Mouse (Mus musculus) midbrain, embryonic 12.5 days (tissue): Measurements from ENCODE around the gene Map3k4. TPM values are rescaled to one million over a fixed set of nuclear protein-coding genes. Genes with fewer than 3 reads are reported as not detected.
A peak's percentile ranks its signal among the peaks of the same experiment; 100 is the strongest.

Experiments
- ATAC-seq: fragments of 200-750 bp; cut with Nextera tagmentation; 2 replicates; pipeline ENCODE4 v1.8.0; 2017; ENCODE audit warnings: low read depth, moderate TSS enrichment, moderate library complexity; ENCODE audit not compliant: low FRiP score
- H3K27ac ChIP-seq: fragments of 300-500 bp; sonication (generic); replicated peaks from 2 replicates; pipeline ENCODE4 v1.5.1; 2016; ENCODE audit warnings: mild to moderate bottlenecking
- H3K27me3 ChIP-seq: fragments of 300-500 bp; sonication (generic); 2 replicates; pipeline ENCODE4 v1.6.1; 2016; ENCODE audit warnings: mild to moderate bottlenecking
- H3K36me3 ChIP-seq: fragments of 300-500 bp; sonication (generic); 2 replicates; pipeline ENCODE4 v1.6.1; 2016
- H3K4me1 ChIP-seq: fragments of 300-500 bp; sonication (generic); 2 replicates; pipeline ENCODE4 v1.6.1; 2016
- H3K4me2 ChIP-seq: fragments of 300-500 bp; sonication (generic); replicated peaks from 2 replicates; pipeline ENCODE4 v1.6.1; 2016; ENCODE audit warnings: mild to moderate bottlenecking, moderate library complexity
- H3K4me3 ChIP-seq: fragments of 300-500 bp; sonication (generic); 2 replicates; pipeline ENCODE4 v1.5.1; 2016; ENCODE audit warnings: mild to moderate bottlenecking
- H3K9ac ChIP-seq: fragments of 300-500 bp; sonication (generic); replicated peaks from 2 replicates; pipeline ENCODE4 v1.6.1; 2016; ENCODE audit warnings: mild to moderate bottlenecking, moderate library complexity
- H3K9me3 ChIP-seq: fragments of 300-500 bp; sonication (generic); 2 replicates; pipeline ENCODE4 v1.6.1; 2016; ENCODE audit warnings: mild to moderate bottlenecking
- WGBS: fragments of 180-500 bp; shearing (Covaris S2); methylation state at CpG from one replicate; pipeline ENCODE4 v1.1.7; 2016; 5-methylcytosine and 5-hydroxymethylcytosine counted together
- polyA plus RNA-seq: library from polyadenylated mRNA; unstranded; fragments of >200 nt; fragmentation: Nextera tagmentation; extraction: Ambion mirVana; gene quantifications from 2 replicates; pipeline ENCODE4 v1.2.1, GENCODE M21; 2016

Map3k4 gene
- polyA plus RNA-seq, 1 experiment from 2014 or later: 53.3 TPM

DNA sequence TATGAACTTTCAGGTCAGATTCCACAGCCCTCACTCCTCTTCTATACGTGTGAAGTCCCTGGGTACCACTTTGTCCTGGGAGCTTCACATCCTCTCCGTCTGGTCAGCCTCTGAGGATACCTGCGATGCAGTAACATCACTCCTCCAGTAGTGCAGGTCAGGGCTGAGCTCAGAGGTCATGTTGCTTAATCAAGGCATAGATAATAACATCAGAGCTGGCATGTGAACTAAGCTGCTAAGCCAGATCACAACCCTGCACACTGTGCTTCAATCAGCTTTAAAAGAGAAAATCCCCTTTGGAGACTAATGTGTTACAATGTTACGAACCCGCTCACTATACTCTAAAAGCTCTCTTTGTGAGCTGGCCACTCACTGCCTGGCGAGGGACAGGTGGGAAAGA, 16.5 kb upstream of the Map3k4 start:
- 39% methylated on average over 6 of the region's 6 CpGs for WGBS
- peaks cover 2% of the 10 kb centered on the region; the same call in 1 of the 2 replicates for H3K9me3 ChIP-seq
- no peak for ATAC-seq
- no peak overlapping the region for H3K27ac ChIP-seq
- no peak overlapping the region for H3K9ac ChIP-seq
- no peaks in the 10 kb centered on the region for H3K27me3 ChIP-seq
- H3K4me3 ChIP-seq: no peak overlapping the region
- no peaks in the 10 kb centered on the region for H3K36me3 ChIP-seq
- no peaks in the 10 kb centered on the region for H3K4me1 ChIP-seq
- H3K4me2 ChIP-seq: no peak overlapping the region

DNA sequence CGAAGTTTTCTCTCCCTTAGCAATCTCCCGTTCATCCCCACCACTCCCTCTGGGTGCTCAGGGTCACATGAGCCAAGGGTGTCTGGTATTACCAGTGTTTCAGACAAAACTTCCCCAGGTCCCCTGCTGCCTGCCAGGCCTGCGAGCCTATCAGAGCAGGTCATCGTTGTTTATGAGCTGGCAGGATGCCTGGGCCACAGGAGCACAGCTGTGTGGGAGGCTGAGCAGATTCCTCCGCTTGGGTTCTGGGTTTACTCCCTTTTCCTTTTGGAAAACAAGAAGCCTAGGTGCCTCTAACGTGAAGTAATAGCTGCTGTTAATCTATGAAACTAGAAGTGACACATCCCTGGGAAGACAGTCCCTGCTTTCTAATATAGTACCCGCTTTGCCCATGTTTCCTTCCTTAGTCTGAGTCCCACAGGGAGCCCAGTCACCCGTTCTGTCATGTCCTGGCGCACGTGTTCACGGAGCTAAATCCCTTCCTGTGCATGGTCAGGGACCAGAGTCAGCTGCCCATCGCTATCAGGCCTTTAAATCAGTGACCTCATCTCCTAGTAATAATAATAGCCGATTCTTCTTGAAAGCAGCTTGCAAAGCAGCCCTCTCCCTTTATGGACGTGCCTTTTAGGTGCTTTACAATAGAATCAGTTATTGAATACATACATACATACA, 9.4 kb upstream of the Map3k4 start:
- H3K4me3 ChIP-seq: no peak overlapping the region
- no peak overlapping the region for H3K27ac ChIP-seq
- no peak overlapping the region for H3K9ac ChIP-seq
- no peak overlapping the region for H3K4me2 ChIP-seq
- 51% methylated on average over 14 of the region's 14 CpGs for WGBS
- H3K4me1 ChIP-seq: 0 out of 2 replicates have a peak, but pooled peaks cover 7% of the 10 kb centered on the region
- 0 out of 2 replicates have a peak, but pooled peaks have one; percentile 12 for ATAC-seq
- no peaks in the 10 kb centered on the region for H3K36me3 ChIP-seq
- H3K27me3 ChIP-seq: no peaks in the 10 kb centered on the region
- H3K9me3 ChIP-seq: no peaks in the 10 kb centered on the region

DNA sequence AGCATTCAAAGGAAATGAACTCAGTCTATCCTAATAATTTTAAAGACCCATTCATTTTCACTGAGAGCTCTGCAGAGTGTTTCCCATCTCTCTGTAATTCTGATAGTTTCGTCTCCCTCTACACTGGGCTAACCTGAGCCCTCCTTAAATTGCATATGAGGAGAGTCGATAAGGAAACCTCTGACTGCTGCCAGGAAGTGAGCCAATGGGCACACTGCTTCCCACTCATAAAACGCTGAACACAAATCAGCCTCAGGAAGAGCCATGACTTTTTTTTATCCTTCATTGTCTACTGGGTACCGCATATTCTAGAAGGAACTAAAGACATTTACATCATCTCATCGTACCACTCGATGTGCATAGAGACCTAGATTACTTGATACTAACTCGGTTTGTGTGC, 1.2 kb upstream of the Map3k4 start:
- H3K36me3 ChIP-seq: no peaks in the 10 kb centered on the region
- H3K9me3 ChIP-seq: no peaks in the 10 kb centered on the region
- H3K4me2 ChIP-seq: no peak overlapping the region

DNA sequence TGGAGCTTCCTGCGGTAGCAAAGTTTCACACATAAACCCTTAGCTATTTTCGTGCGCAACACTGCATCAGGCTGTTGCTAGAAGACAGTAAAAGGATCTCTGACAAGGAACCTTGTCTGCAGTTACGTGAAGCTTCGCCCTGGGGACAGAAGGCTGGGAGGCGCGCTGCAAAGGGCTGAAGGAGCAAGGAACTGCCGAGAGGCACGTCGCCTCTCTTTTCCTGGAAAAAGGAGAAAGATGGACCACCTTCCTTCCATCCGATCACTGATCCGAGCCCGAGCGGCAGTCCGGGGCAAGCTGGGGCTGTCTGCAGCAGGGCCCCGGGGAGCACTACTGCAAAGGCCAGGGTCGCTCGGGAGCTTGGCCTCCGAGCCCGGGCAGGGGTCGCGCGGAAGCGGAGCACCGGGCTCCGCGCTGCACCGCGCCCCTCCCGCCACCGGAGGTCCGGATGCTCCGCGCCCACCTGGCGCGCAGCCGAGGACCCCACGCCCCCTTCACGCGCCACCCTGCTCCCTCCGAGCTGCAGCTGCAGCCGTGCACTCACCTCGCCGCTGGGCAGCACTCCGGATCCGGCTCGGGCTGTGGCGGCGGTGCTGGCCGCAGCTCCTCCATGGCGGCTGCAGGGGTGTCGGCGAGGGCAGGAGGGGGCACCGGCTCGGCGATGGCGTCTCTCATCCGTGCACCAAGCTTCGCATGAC, 493 bp downstream of the Map3k4 start:
- Histone ChIP-seq H3K4me1 (peaks cover 24% of the 10 kb centered on the region), H3K27me3 (no peaks in the 10 kb centered on the region), H3K36me3 (no peaks in the 10 kb centered on the region), H3K9me3 (no peaks in the 10 kb centered on the region), H3K9ac (peak overlapping the region; percentile 97), H3K4me3 (peak overlapping the region; percentile 98), H3K27ac (peak overlapping the region; percentile 98), H3K4me2 (peak overlapping the region; percentile 72)
- ATAC-seq: peak; percentile 84; the same call in 1 of the 2 replicates
- under 1% methylated on average over 58 of the region's 59 CpGs for WGBS

More for the DNA sequence above, 1.2 kb upstream of the Map3k4 start:
- Histone ChIP-seq H3K27me3 (no peaks in the 10 kb centered on the region), H3K9ac (no peak overlapping the region), H3K4me1 (peaks cover 24% of the 10 kb centered on the region), H3K4me3 (no peak overlapping the region), H3K27ac (no peak overlapping the region)
- ATAC-seq: no peak
- 91% methylated on average over 7 of the region's 7 CpGs for WGBS

DNA sequence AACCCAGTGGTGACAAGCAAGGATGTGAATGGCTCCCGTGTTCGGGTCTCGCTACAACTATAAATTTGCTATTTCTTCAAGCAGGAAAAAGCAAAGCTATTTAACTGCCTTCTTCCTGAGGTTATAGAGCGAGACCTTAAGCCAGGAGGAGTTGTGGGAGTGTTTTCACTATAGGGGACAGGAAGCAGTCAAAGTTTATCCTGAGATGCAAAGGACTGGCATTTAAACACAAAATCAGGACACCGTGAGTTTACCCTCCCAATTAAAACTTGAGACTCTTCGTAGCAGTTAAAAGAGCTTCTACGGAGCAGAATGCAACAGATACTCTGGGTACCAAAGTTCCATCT, 1.0 kb downstream of the Map3k4 start:
- H3K27ac ChIP-seq: peak overlapping the region; percentile 98; the same call in 1 of the 2 replicates
- no peak for ATAC-seq
- 6% methylated on average over 7 of the region's 7 CpGs for WGBS

DNA sequence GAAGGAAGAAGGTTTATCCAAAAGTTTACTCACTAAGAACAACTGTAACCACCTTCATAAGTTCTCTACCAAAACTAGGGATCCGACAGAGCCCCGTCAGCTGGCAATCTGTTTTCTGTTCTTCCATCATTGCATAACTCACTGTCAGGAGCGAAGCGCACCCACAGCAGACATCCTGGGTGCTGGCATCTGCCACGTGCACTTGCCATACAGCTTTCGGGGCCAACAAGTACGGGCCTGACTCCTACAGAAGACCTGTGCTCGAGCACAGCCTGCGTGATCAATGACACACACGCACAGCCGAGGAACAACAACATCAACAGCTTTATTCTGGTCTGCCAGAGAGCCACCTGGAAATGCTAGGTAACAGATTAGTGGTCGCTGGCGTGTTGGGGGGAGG, 2.3 kb downstream of the Map3k4 start:
- WGBS: 91% methylated on average over 13 of the region's 13 CpGs
- H3K27ac ChIP-seq: no peak overlapping the region
- H3K4me1 ChIP-seq: peaks cover 24% of the 10 kb centered on the region
- no peak overlapping the region for H3K4me3 ChIP-seq
- H3K27me3 ChIP-seq: no peaks in the 10 kb centered on the region
- H3K9me3 ChIP-seq: no peaks in the 10 kb centered on the region
- H3K36me3 ChIP-seq: no peaks in the 10 kb centered on the region
- H3K9ac ChIP-seq: no peak overlapping the region
- no peak for ATAC-seq
- peak overlapping the region; percentile 10; the same call in 1 of the 2 replicates for H3K4me2 ChIP-seq

More for the DNA sequence above, 1.0 kb downstream of the Map3k4 start:
- Histone ChIP-seq H3K36me3 (no peaks in the 10 kb centered on the region), H3K27me3 (no peaks in the 10 kb centered on the region), H3K4me1 (peaks cover 24% of the 10 kb centered on the region), H3K9me3 (no peaks in the 10 kb centered on the region), H3K4me2 (peak overlapping the region; percentile 72), H3K4me3 (peak overlapping the region; percentile 98), H3K9ac (peak overlapping the region; percentile 97)

DNA sequence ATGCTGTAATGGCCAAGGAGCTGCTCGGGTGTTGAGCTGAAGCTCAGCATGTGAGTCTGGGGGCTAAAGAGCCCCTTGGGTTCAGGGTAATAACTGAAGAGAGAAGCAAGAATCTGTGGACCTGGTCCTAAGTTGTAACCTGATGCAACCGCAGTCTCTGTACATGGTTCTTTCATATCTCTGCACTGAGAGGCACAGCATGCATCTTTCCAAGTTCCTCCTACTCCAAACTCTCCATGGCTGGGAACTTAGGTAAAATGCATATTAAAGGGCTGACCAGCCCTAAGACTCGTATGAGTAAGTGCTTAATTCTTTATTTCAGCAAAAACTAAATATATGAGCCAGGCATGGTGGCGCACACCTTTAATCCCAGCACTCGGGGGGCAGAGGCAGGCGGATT, 6.3 kb downstream of the Map3k4 start:
- H3K9ac ChIP-seq: no peak overlapping the region
- H3K36me3 ChIP-seq: no peaks in the 10 kb centered on the region
- no peak overlapping the region for H3K27ac ChIP-seq
- no peak overlapping the region for H3K4me2 ChIP-seq
- H3K9me3 ChIP-seq: no peaks in the 10 kb centered on the region
- no peaks in the 10 kb centered on the region for H3K27me3 ChIP-seq
- H3K4me3 ChIP-seq: no peak overlapping the region
- peaks cover 19% of the 10 kb centered on the region for H3K4me1 ChIP-seq
- 96% methylated on average over 6 of the region's 6 CpGs for WGBS
- no peak for ATAC-seq

DNA sequence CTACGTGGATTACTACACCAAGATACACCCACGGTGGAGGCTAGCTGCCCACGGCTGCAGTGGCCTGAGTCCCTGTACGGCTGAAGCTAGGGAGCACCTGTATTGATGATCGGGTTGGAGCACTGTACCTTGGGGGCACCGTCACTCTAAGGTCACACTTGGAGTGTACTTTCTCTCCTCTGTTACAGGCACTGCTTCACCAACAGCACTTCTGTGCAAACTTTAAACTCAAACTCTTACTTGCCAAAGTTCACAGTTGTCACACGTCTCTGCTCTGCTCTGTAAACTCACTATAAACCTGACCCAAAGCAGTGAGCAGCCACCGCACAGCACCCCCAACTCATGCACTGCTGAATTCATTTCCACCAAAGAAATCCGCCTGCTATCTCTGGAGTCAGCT, 9.1 kb downstream of the Map3k4 start:
- Histone ChIP-seq H3K9me3 (no peaks in the 10 kb centered on the region), H3K27ac (no peak overlapping the region), H3K27me3 (no peaks in the 10 kb centered on the region), H3K4me3 (no peak overlapping the region), H3K4me1 (peaks cover 4% of the 10 kb centered on the region; the same call in 1 of the 2 replicates), H3K4me2 (no peak overlapping the region), H3K36me3 (no peaks in the 10 kb centered on the region), H3K9ac (no peak overlapping the region)
- WGBS: 90% methylated on average over 9 of the region's 9 CpGs
- no peak for ATAC-seq

DNA sequence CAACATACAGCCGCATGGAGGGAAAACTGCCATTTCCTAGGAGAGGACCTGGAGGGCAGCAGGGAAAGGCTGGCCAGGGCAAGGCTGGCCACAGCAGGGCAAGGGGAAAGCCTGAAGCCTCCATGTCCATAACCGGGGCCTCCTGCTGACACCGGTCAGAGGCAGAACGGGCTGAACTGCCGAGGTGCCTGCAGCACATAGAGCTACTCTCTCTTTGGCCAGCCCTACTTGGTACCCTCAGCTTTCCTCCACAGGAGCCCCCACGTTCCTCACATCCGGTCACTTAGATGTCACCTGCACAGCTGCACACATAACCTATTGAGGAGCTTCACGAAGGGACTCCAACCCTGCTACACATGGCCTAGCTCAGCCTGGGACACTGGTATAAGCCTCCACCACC, 9.5 kb downstream of the Map3k4 start:
- WGBS: 81% methylated on average over 8 of the region's 8 CpGs
- Histone ChIP-seq H3K9ac (no peak overlapping the region), H3K4me2 (no peak overlapping the region), H3K36me3 (no peaks in the 10 kb centered on the region), H3K4me3 (no peak overlapping the region), H3K27me3 (no peaks in the 10 kb centered on the region), H3K4me1 (peaks cover 4% of the 10 kb centered on the region; the same call in 1 of the 2 replicates), H3K9me3 (no peaks in the 10 kb centered on the region), H3K27ac (no peak overlapping the region)
- no peak for ATAC-seq

DNA sequence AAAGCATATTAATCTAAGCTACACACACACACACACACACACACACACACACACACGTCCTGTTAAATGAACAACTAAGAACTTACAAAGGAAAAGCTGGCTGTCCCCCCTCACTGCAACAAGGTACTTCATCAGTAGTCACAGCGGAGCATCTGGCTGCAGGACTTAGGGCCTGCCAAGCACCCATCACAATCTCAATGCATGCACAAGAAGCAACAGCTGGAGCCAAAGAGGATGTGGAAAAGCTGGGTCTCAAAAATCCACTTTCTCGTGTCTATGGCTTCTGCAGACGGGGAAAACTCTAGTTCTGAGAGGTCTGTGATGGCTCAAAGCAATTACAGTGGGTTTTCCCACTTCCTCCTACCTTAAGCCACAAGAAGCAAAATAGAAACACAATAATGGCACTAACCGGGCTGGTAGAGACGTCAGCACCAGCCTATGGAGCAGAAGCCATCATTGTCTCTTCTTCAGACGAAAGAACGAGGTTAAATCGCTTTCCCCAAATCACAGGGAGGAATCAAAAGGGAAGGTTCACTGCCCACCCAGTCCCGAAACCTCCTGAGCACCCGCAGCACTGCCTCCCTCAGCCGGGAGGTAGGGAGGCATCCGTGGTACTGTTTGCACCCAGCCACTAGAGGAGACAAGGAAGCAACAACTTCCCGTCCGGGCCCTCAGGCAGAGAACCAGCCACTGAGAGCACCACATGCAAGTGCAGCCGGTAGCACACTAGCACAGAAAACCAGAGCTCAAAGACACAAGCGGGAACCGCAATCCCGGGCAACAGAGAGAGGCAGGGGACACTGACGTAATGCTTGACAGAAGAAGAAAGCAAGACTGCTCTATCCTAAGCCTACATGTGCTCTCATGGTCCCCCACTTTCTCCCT, 11.1 kb downstream of the Map3k4 start:
- Histone ChIP-seq H3K4me1 (peaks cover 4% of the 10 kb centered on the region; the same call in 1 of the 2 replicates), H3K9ac (no peak overlapping the region), H3K36me3 (no peaks in the 10 kb centered on the region), H3K27ac (no peak overlapping the region), H3K9me3 (no peaks in the 10 kb centered on the region), H3K4me3 (no peak overlapping the region), H3K4me2 (no peak overlapping the region), H3K27me3 (no peaks in the 10 kb centered on the region)
- WGBS: 82% methylated on average over 20 of the region's 20 CpGs
- no peak for ATAC-seq

DNA sequence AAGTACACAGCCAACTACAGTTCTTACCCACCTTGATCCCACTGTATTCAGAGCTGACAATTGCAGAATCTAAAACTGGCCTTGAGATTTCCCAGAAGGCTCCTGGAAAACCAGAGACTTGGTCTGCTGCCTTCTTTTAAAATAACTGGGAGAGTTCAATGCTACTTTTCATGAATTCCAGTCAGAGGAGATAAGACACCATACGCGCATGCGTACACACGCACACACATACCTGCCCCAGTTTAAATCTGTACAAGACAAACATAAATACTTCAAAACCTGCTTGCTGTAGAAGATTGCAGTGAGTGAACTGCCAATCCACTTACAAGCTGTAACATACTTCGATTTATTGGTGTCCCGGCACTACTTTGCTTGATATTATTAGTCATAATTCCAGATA, 13.9 kb downstream of the Map3k4 start:
- no peaks in the 10 kb centered on the region for H3K9me3 ChIP-seq
- H3K4me1 ChIP-seq: peaks cover 16% of the 10 kb centered on the region
- no peaks in the 10 kb centered on the region for H3K36me3 ChIP-seq
- H3K9ac ChIP-seq: no peak overlapping the region
- WGBS: 96% methylated on average over 6 of the region's 6 CpGs
- no peak overlapping the region for H3K27ac ChIP-seq
- ATAC-seq: no peak
- no peaks in the 10 kb centered on the region for H3K27me3 ChIP-seq
- H3K4me2 ChIP-seq: no peak overlapping the region
- H3K4me3 ChIP-seq: no peak overlapping the region
